Mouse (Mus musculus): ENCODE data around the gene Asap2.

Gene Asap2

DNA sequence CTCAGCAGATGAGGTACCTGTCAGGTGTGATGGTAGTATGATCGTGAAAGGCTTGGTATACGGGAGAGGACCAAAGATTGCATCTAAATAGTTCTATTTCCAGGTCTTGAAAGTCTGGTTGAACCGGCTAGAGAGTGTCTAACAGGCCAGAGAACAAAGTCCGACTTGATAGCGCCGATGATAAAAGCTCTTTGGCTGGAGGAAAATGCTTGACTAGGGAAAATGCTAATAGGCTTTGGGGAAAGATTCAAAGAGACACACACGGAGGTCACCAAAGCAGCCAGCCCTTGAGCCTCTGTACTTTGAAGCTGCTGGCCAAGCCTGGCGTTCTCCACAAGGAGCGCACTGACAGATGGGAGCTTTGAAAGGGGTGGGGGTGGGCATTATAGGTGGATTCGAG, 219.0 kb downstream of the Asap2 start:
- DNase-seq (ENCODE audit: low spot score in 2 of 2): peak in 1 of 2 experiments; percentile 44

DNA sequence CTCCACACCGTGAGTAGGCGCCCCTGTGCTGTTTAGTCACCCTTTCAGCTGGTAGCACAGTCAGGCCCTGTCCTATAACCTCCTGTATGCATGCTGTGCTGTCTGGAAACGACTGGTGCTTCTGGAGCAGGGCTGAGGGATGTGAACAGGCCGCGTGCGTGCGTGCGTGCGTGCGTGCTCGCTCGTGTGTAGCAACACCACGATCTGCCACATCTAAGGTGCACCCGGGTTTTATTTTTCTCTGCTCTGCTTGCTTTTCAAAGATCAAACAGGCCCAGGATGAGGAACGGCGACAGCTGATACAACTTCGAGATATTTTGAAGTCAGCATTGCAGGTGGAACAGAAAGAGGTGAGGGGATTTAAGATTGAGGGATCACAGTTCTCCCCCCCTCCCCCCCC, 222.6 kb downstream of the Asap2 start:
- no peak for DNase-seq (ENCODE audit: low spot score in 2 of 2)

DNA sequence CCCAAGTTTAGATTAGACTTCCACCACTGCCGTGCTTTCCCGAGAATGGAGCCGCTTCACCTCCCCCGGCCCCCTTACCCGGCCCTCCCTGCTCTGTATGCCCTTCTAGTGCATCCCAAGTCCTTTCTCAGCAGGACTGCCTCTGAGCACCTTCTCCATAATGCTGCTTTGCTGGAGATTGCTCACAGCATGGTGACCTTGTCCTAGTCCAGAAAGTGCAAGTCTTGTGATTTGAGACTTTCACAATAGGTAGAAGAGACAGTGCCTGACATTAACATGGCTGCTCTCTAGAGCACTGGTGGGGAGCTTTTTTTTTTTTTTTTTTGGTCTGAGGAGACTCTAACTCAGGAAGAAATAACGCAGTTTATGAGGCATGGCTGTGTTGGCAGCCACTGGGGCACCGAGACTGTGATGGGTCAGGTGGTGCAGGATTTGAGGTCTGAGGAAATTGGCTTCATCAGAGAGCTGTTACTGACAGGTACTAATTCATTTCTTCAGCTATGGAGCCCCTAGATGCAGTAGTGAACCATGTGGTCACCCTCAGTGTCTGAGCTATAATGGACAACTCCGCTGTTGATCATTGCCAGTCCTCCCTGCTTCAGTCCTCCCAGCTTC, 224.4 kb downstream of the Asap2 start:
- no peak for DNase-seq (ENCODE audit: low spot score in 2 of 2)

DNA sequence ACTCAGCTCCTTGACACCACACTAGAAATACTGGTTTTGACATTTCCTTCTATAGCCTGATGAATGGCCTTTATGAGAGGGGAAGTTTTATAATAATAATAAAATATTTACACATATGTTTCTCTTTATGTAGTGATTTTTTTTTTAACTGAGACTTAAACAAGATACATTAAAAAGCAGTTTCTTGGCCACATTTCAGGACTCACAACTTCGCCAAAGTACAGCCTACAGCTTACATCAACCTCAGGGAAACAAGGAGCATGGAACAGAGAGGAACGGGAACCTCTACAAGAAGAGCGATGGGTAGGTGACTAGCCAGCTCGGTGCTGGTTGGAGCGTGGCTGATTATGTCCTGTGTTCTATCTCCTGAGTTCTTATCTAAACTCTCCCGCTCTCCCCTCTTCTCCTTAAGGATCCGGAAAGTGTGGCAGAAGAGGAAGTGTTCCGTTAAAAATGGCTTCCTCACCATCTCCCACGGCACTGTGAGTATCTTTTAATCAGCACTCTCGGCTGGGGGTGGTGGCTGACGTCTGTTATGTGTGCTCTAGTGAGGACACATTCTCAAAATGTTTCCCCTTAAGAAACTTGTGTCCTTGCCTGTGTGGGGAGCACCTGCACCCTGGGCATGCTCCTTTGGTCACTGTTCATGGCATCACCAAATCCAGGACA, 227.7 kb downstream of the Asap2 start:
- no peak for DNase-seq (ENCODE audit: low spot score in 2 of 2)

DNA sequence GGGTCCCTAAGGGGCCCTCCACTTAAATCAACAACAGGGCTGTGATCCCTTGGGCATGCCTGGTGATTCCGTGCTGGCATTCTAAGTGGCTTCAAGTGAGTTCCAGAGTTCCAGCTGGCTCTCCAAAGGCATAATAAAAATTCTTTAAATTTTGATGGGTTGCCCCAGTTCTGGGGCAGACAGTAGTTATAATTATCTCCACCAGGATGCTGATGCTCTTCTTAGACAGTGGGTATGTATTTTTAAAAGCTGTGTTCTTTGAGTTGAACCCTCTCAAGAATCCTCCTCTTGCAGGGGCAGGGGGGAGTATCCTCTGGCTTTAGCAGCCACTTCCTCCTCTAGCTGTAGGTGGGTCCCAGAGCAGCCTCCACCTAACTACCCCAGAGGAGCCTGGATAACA, 230.3 kb downstream of the Asap2 start:
- no peak for DNase-seq (ENCODE audit: low spot score in 2 of 2)

DNA sequence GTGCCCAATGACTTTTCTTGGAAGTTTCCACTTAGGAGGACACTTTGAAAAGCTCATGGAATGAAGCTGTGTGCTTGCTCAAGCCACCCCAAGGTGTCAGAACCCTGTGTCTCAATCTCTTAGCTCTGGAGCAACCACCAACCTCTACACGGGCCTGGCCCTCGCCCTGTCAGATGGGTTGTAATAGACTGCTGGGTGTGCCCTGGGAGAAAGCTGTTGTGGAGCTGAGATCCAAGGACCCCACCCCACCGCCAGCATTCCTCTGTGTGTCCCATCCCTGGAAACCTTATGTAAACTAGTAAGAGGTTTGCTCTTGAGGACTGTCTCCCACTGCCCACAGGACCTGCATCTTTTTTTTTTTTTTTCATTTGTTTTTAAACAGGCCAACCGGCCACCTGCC, 233.7 kb downstream of the Asap2 start:
- no peak for DNase-seq (ENCODE audit: low spot score in 2 of 2)

DNA sequence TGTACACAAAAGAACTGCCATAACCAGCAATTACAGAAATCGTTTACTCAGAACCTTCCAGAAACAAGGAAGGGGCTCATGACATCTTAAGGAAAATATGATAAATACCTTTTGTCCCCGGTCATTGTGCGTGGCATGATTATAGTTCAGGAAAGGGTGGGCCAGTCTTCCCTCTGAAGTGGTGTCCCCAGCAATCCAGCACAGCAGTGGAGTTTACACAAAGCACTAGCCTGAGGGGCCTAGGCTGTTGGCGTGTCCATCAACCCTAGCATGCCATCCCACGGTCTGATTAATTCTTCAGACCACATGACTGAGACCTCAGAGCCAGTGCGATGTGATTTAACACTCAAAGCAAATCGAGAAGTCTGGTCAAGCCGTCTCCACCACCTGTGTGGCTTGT, 235.1 kb downstream of the Asap2 start:
- DNase-seq (ENCODE audit: low spot score in 2 of 2): no peak

DNA sequence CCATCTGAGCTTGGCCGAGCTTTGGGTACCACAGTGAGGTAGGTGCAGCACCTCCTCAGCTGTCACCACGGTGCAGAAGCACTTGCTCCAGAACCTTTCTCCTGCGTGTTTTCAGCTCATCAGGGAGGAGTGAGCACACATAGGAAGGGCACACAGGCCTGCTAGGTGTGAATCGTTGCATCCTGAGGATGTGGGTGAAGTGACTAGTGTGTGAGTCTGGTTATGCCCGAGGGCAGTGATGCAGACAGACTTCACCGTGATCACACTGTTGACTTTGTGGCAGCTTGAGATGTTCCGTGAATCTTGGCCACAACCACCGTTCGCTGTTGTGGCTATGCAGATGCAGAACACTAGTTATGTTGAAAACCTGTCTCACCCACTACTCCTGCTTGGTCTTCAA, 236.1 kb downstream of the Asap2 start:
- no peak for DNase-seq (ENCODE audit: low spot score in 2 of 2)

DNA sequence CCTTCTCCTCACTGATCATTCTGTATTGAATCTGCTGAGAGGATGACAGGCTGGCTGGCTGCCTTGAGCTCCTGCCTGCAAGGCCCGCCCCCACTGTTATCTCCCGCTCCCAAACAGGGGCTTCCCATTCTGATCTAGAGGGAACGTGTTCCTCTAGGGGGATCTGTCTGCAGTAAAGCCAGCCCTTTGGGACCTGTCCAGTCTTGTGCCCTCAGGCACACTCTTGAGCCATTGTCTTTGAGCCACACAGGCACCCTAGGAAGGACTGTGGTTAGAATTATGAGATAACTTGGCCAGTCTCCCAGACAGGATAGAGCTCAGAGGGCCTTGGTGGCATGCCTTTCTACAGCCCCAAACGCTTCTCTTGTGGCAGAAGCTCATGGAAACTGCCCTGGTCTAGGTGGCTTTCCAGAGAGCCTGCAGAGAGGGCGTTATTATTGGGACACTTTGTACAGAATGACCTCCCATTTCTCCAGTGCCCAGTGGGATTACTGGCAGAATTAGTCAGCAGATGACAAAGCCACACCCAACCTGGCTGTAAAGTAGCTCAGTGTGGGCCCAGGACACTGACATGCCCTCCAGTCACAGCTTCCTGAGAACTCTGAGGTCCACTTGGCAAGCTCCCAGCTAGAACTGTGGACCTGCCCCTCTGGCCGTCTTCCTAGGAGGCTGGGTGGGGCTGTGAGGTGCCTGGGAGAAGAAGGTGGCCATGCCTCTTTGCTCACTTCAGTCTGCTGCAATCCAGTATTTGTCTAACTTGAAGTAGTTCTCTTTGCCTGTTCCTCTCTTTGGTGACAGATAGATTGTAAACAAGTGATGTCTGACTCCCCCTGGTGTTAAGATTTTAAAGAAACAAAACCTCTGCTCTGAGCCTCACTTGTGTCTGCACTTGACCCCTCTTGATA, 237.1 kb downstream of the Asap2 start:
- DNase-seq (ENCODE audit: low spot score in 2 of 2): peak; percentile 60 to 78

DNA sequence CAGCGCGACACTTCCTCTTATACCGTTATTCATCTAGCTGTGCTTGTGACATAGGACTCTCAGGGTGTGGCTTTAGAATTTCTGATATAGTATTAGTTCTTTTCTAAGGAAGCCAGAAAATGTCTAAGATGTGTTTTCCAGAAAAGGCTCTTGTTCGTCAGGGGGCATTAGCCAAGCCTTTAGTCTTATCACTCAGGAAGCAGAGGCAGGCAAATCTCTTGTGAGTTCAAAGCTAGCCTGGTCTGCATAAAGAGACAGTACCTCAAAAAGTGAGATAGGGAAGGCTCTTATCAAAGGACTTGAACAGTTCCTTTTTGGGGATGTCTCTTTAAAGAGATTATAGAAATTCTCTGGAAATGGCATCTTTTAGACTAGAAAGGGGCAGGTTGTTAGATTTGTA, 238.4 kb downstream of the Asap2 start:
- no peak for DNase-seq (ENCODE audit: low spot score in 2 of 2)

DNA sequence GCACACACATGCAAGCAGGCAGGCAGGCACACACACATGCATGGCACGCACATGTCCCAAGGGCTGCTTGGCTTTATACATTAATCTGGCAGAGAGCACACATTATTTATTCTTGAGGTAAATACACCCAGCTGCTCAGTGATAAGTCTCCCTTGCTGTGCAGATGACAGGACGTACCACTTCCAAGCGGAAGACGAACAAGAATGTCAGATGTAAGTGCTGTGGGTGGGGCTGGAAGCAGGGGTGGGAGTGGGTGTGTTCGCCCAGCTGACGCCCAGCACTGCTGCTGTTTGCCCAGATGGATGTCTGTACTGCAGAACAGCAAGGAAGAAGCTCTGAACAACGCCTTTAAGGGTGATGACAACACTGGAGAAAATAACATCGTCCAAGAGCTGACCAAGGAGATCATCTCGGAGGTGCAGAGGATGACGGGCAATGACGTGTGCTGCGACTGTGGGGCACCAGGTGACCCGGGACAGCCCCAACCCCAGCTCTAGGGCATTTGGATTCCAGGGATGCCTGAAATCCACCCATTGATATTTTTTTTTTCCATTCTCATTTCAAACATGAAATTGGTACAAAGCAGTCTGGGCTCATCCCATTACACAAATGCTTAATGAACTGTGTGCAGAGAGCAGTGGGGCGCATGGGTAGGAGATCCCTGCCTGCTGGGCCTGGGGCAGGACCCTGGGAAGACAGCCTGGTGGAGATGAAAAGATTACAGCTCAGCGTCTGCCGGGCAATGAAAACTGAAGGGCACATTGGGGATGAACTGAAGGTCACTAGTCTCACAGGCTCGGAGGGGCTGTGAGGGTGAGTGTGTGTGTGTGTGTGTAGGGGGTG, 239.0 kb downstream of the Asap2 start:
- no peak for DNase-seq (ENCODE audit: low spot score in 2 of 2)

DNA sequence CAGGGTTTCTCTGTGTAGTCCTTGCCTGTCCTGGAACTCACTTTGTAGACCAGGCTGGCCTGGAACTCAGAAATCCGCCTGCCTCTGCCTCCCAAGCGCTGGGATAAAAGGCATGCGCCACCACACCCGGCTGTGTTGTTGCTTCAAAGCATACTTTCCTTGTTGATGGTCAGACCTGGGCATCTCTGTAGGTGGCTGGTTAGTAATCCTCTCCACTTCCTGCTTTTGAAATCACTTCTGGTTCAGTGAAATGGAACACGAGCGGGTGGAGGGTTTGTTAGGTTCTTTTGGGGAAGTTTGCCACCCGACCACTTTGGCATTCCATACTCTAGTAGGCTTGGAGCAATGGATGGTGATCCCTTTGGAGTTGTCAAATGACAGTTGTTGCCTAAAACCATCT, 243.5 kb downstream of the Asap2 start:
- DNase-seq (ENCODE audit: low spot score in 2 of 2): no peak

DNA sequence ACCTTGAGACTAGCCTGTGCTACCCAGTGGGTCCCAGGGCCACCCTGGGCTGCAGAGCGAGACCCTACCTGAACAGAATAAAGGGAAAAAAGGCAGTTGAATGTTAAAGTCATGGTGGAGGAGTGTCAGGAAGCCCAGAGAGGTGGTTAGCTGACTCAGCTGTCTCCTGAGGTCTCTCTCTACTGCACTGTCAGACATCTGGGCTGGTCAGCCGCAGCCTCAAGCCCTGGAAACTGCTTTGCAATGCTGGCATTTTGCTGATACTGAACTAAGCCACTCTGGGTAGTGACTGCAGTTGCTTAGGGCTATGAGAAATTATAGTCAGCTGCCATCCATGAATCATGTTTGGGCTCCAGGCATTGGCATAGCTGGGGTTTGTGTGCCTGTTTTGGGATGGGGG, 244.3 kb downstream of the Asap2 start:
- no peak for DNase-seq (ENCODE audit: low spot score in 2 of 2)

DNA sequence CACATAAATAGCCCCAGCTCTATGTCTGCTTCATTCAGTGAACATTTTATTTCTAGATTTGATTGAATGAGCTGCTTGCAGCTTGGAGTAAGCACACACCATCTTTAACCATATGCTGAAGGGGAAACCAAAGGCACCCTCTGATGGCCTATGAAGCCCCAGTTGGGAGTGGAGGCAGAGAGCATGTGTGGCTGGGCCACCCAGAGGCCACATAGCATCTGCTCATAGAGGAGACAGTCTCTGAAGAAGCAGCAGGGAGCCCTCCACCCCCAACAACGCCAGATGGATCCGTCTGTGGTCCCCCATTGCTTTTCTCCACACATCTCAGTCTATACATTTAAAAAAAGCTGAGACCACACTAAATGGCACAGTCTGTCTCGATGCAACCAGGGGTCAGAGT, 251.7 kb downstream of the Asap2 start:
- no peak for DNase-seq (ENCODE audit: low spot score in 2 of 2)

DNA sequence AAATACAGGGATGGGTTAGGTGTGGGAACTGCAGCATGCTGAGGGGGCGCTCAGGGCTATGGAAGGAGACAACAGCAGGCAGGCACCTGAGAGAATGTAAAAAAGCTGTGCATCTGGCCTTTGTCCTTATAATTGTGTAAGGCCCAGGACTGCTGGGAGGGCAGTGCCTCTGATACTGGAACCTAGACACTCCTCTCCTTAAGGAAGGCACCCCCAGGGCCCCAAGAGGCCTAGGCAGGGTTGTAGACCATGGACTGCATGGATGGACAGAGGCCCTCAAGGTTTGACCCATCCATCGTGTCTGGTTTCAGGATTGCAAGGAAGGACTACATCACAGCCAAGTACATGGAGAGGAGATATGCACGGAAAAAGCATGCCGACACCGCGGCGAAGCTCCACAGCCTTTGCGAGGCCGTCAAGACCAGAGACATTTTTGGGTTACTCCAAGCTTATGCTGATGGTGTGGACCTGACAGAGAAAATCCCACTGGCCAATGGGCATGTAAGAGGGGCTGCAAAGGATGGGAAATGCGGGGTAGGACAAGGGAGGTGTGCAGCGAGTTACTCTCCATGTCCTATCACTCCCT, 254.2 kb downstream of the Asap2 start:
- DNase-seq (ENCODE audit: low spot score in 2 of 2): no peak

DNA sequence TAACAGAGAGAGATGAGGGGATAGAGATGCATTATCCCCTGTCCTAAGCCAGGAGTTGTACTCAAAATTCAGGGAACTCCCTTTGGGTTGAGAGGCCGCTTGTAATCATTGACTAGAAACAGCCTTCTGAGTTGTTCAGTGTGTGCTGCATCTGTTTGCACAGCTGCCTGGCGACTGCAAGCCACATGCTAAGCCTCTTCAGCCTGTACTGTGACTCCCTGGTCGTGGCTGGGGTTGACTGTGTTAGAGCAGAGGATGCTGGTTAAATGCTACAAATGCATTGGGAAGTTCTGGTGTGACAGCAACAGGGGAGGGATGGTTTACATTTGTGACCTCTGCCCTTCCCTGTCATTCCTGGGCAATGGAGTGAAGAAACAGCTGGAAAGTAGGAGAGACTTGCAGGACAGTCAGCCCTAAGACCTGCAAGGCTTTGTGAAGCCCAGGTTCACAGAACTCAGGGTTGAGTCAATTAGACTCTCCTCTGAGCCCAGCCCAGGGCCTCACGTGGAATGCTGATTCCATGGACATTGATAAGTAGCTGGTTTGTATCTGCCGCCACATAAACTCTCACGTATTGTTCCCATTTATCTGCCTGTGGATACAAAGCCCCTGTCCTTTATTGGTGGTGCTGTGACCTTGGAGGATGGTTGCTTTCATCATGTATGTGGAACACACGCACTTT, 257.6 kb downstream of the Asap2 start:
- DNase-seq (ENCODE audit: low spot score in 2 of 2): no peak

DNA sequence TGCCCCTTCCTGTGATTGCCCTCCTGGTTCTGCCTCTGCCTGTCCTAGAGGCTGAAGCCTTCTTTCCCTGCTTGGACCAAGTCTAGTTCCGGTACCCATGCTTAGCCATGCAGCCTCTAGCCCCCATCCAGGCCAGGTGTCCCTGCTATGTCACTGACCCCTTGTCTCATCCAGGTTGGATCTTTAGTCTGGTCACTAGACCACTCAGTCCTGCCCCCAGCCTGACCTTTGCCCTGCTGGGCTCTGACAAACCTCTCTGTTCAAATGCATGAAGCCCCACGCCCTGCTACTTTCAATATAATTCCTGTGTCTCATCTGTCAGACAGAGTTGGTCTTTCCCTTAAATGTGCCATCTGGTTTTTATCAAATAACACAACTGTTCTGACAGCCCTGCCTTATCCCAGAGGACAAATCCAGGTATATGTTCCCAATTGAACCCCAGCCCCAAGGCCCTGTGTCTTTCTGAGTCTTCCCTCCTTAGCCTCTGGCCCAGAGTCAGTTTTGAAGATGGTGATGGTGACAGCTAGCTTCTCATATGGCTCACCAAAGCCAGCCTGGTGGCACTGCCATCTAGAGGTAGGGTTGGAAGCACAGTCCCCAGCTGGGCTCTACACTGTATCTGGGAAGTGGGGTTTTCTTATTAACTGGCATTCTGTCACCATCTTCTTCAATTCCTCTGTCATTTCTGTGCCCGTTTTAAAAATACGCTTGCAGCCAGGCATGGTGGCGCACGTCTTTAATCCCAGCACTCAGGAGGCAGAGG, 270.4 kb downstream of the Asap2 start:
- DNase-seq (ENCODE audit: low spot score in 2 of 2): no peak

DNA sequence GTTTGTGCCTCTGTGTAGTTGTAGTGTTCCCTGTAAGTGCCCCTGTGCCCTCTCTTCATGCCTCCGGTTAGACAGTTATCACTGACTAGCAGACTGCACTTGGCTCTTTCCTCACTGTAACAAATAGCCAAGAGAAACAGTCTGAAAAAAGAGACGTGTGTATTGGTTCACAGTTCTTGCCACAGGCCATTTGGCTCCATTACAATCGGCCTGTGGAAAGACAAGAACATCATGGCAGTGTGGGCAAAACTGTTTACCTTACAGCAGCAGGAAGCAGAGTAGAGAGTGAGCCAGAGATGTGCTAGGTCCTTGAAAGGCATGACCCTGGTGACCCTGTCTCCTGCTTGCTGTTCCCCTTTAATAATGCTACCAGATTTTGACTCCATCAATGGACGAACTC, 271.3 kb downstream of the Asap2 start:
- no peak for DNase-seq (ENCODE audit: low spot score in 2 of 2)

DNA sequence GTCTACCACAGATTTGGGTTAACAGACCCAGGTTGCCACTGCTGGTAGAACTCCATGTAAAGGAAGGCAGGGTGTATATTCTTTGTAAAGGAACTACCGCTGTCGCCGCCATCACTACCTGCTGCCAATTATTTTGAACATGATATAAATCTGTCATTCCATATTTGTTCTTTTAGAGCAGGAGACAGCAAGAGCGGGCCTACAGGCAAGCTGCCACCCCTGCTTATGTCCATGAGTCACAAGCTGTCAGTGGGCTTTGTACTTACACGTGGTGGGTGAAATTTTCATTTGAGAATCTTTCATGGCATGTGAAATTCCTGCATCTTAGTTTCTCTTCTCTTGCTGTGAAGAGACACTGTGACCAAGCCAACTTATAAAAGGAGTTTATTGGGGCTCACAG, 273.0 kb downstream of the Asap2 start:
- DNase-seq (ENCODE audit: low spot score in 2 of 2): no peak

DNA sequence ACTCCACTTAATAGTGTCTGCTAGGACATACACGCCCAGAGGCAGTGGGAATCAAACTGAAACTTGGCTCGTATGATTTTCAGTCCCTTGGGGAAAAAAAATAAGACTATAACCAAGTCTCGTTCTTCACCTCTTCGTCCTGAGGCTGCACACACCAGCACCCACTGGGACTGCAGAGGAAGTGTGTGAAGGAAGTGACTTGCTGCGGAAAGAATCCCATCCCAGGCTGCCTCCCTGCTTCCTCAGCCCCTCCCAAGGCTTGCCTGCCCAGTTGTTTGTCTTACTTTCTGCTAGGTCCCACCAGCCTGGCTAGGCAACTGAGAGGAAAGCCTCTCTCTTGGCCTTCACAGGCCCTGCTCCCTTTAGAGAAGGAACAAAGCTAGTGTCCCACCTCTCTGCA, 274.0 kb downstream of the Asap2 start:
- no peak for DNase-seq (ENCODE audit: low spot score in 2 of 2)

Measured in urinary bladder, adult 18-20 months (tissue).